Mouse (Mus musculus) brain, embryonic 14.5 days (tissue): ENCODE measurements around the gene D7Ertd443e.

Source experiments
- CTCF ChIP-seq: fragments of 200-500 bp; IDR thresholded peaks from 2 replicates; pipeline ENCODE4 v1.5.1; 2012; ENCODE audit warnings: inconsistent platforms, mild to moderate bottlenecking, moderate library complexity, borderline replicate concordance; ENCODE audit not compliant: insufficient read depth, insufficient read length; ENCODE audit errors: extremely low read depth
- POLR2A ChIP-seq: fragments of 200-500 bp; IDR thresholded peaks from 2 replicates; pipeline ENCODE4 v1.6.1; 2012; ENCODE audit warnings: mild to moderate bottlenecking, inconsistent platforms, borderline replicate concordance; ENCODE audit not compliant: poor library complexity, insufficient read depth, insufficient read length, severe bottlenecking; ENCODE audit errors: extremely low read depth

DNA sequence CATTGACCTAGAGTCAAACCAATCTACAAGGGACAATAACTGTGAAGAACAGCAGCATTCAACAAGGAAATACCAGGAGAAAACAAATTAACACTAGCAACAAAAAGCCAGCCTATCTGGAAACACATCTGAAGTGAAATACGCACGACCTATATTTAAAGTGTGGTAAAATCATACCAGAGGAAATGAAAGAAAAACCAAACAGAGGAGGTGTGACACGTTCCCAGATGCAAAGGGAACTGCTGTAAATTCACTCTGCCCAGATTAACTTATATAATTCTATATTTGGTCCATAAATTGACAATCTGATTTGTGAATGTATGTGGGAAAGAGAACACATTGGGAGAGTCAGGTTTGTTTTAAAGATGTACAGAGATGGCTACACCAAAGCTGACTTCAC lies 2.7 kb downstream of the D7Ertd443e start:
- TF ChIP-seq POLR2A (no peak), CTCF (no peak)
